ENCODE assay signal across 17 mouse cellular contexts in the genomic region with DNA sequence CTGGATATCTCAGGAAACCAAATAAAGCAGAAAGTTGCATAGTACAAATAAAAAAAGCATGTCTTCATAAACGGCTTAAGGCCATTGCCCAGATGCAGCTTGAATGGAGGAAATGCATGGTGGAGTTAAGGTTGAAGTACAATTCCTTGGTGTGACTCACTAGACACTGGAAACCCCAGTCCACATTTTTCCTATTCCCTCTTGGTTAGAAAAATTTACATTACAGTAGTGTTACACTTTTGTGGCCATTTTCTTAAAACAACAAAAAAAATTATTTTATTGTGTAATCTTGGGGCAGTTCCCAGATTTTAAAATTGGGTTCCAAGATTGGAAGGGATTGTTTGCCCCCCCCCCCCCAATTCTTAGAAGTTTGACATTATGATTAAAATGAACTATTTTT. TPM values are rescaled to one million over a fixed set of nuclear protein-coding genes. Genes with fewer than 3 reads are reported as not detected.
DNase-seq lines count a peak whose midpoint lies in the region; ATAC-seq and TF ChIP-seq lines count a peak whose summit lies in the region.
"Had no signal": no experiment of that assay in that cellular context is flagged by ENCODE, and none has a peak within 500 bp of the region (broad histone marks: within the 10 kb centered on the region; RNA-seq: fewer than 3 reads in every experiment).

No protein-coding gene starts in this region.

- peaks cover 29% of the 10 kb centered on the region for H3K27me3 ChIP-seq in heart, embryonic 12.5 days (replicated peaks)
- no peaks in the 10 kb centered on the region for H3K27me3 ChIP-seq in kidney, adult 2 months (replicated peaks; ENCODE audit: control insufficient read depth, insufficient read depth, low read length)
- no peaks in the 10 kb centered on the region for H3K27me3 ChIP-seq in neural tube, embryonic 13.5 days
- H3K27me3 ChIP-seq in neural tube, embryonic 15.5 days (replicated peaks): no peaks in the 10 kb centered on the region
- H3K27me3 ChIP-seq in stomach, postnatal 0 days (ENCODE audit: control insufficient read depth, insufficient read depth, low read length): no peaks in the 10 kb centered on the region
- H3K27me3 ChIP-seq: embryonic facial prominence, embryonic 15.5 days; forebrain, embryonic 13.5 days; limb, embryonic 12.5 days; midbrain, embryonic 13.5 days had no signal

- no peak overlapping the region for H3K9ac ChIP-seq in heart, embryonic 12.5 days
- no peak overlapping the region for H3K9ac ChIP-seq in neural tube, embryonic 13.5 days
- H3K9ac ChIP-seq in neural tube, embryonic 15.5 days (replicated peaks): no peak overlapping the region
- H3K9ac ChIP-seq in stomach, postnatal 0 days (ENCODE audit: low read length): no peak overlapping the region
- H3K9ac ChIP-seq: embryonic facial prominence, embryonic 15.5 days; forebrain, embryonic 13.5 days; limb, embryonic 12.5 days; liver, embryonic 14.5 days; midbrain, embryonic 13.5 days had no signal

- no peak overlapping the region for H3K4me3 ChIP-seq in heart, embryonic 12.5 days
- H3K4me3 ChIP-seq in kidney, adult 2 months (ENCODE audit: insufficient read depth, low read depth, low read length): no peak overlapping the region
- no peak overlapping the region for H3K4me3 ChIP-seq in neural tube, embryonic 13.5 days
- no peak overlapping the region for H3K4me3 ChIP-seq in neural tube, embryonic 15.5 days (replicated peaks)
- no peak overlapping the region for H3K4me3 ChIP-seq in stomach, postnatal 0 days (ENCODE audit: low read depth, low read length)
- H3K4me3 ChIP-seq: embryonic facial prominence, embryonic 15.5 days; forebrain, embryonic 13.5 days; limb, embryonic 12.5 days; midbrain, embryonic 13.5 days had no signal

- WGBS in heart, embryonic 12.5 days: 11% methylated on average over 1 of the region's 1 CpGs
- WGBS in kidney, adult 2 months: 33% methylated on average over 1 of the region's 1 CpGs
- WGBS in neural tube, embryonic 13.5 days: 63% methylated on average over 1 of the region's 1 CpGs
- 79% methylated on average over 1 of the region's 1 CpGs for WGBS in neural tube, embryonic 15.5 days
- WGBS in stomach, postnatal 0 days: 37% methylated on average over 1 of the region's 1 CpGs

- TF ChIP-seq EP300 in stomach, postnatal 0 days (optimal IDR thresholded peaks at IDR 0.05): no peak

- DNase-seq in heart, postnatal 10 days: no peak
- DNase-seq in kidney, adult 2 months: no peak
- no peak for DNase-seq in kidney, postnatal 4 days
- DNase-seq in stomach, postnatal 0 days (ENCODE audit: low spot score): no peak
- DNase-seq in adrenal gland, postnatal 25 days: no peak
- DNase-seq: adrenal gland, postnatal 14 days; B cell, adult 2 months had no signal

- H3K9me3 ChIP-seq in heart, embryonic 12.5 days (replicated peaks): no peaks in the 10 kb centered on the region
- H3K9me3 ChIP-seq in neural tube, embryonic 13.5 days: no peaks in the 10 kb centered on the region
- no peaks in the 10 kb centered on the region for H3K9me3 ChIP-seq in neural tube, embryonic 15.5 days (replicated peaks)
- H3K9me3 ChIP-seq in stomach, postnatal 0 days (ENCODE audit: control insufficient read depth, low read length): no peaks in the 10 kb centered on the region
- H3K9me3 ChIP-seq: embryonic facial prominence, embryonic 15.5 days; forebrain, embryonic 13.5 days; limb, embryonic 12.5 days; midbrain, embryonic 13.5 days had no signal

- H3K4me1 ChIP-seq in heart, embryonic 12.5 days (replicated peaks): peaks cover 19% of the 10 kb centered on the region
- peaks cover 13% of the 10 kb centered on the region; the same call in 1 of the 2 replicates for H3K4me1 ChIP-seq in kidney, adult 2 months (ENCODE audit: control insufficient read depth, insufficient read depth, low read length)
- H3K4me1 ChIP-seq in neural tube, embryonic 13.5 days (replicated peaks): peaks cover 15% of the 10 kb centered on the region
- H3K4me1 ChIP-seq in neural tube, embryonic 15.5 days: peaks cover 13% of the 10 kb centered on the region
- no peaks in the 10 kb centered on the region for H3K4me1 ChIP-seq in stomach, postnatal 0 days (replicated peaks; ENCODE audit: control insufficient read depth, insufficient read depth)

- ATAC-seq in heart, embryonic 12.5 days (ENCODE audit: insufficient number of reproducible peaks, low FRiP score): no peak
- no peak for ATAC-seq in neural tube, embryonic 13.5 days (ENCODE audit: low read depth)
- ATAC-seq in neural tube, embryonic 15.5 days (ENCODE audit: low FRiP score): no peak
- peak; percentile 64; the same call in 1 of the 2 replicates for ATAC-seq in stomach, postnatal 0 days (ENCODE audit: low FRiP score, low TSS enrichment)

- intact Hi-C loops in heart, postnatal 10 days (cut with DNase I): no loop called here

- no peak for TF ChIP-seq CTCF in kidney, adult 2 months (conservative IDR thresholded peaks at IDR 0.05; ENCODE audit: insufficient read depth, insufficient read length, low read depth, low read length)
- no peak for TF ChIP-seq CTCF in stomach, postnatal 0 days (IDR thresholded peaks at IDR 0.05; ENCODE audit: low read depth)

- peaks cover 21% of the 10 kb centered on the region for H3K36me3 ChIP-seq in heart, embryonic 12.5 days
- H3K36me3 ChIP-seq in kidney, adult 2 months (ENCODE audit: control insufficient read depth, insufficient read depth, low read length): peaks cover 2% of the 10 kb centered on the region; the same call in 1 of the 2 replicates
- H3K36me3 ChIP-seq in neural tube, embryonic 13.5 days: no peaks in the 10 kb centered on the region
- no peaks in the 10 kb centered on the region for H3K36me3 ChIP-seq in neural tube, embryonic 15.5 days
- 0 out of 2 replicates have a peak, but pooled peaks cover 5% of the 10 kb centered on the region for H3K36me3 ChIP-seq in stomach, postnatal 0 days (ENCODE audit: control insufficient read depth, insufficient read depth, low read length)

- no peak for TF ChIP-seq POLR2A in kidney, adult 2 months (IDR thresholded peaks at IDR 0.05; ENCODE audit: low read depth, low read length)

- H3K27ac ChIP-seq in heart, embryonic 12.5 days (ENCODE audit: poor library complexity, severe bottlenecking): peak overlapping the region; percentile 70; the same call in 1 of the 2 replicates
- H3K27ac ChIP-seq in kidney, adult 2 months (ENCODE audit: insufficient read depth, low read depth, low read length): peak overlapping the region; percentile 50; the same call in 1 of the 2 replicates
- 0 out of 2 replicates have a peak overlapping the region, but pooled peaks have one; percentile 74 for H3K27ac ChIP-seq in neural tube, embryonic 13.5 days (replicated peaks)
- H3K27ac ChIP-seq in neural tube, embryonic 15.5 days (replicated peaks): no peak overlapping the region
- no peak overlapping the region for H3K27ac ChIP-seq in stomach, postnatal 0 days (replicated peaks)
- H3K27ac ChIP-seq: embryonic facial prominence, embryonic 15.5 days; liver, embryonic 14.5 days; macrophage had no signal

- peak overlapping the region; percentile 63; the same call in 1 of the 2 replicates for H3K4me2 ChIP-seq in heart, embryonic 12.5 days
- H3K4me2 ChIP-seq in neural tube, embryonic 13.5 days: no peak overlapping the region
- H3K4me2 ChIP-seq in neural tube, embryonic 15.5 days: no peak overlapping the region
- H3K4me2 ChIP-seq in stomach, postnatal 0 days (replicated peaks; ENCODE audit: low read depth): no peak overlapping the region
- H3K4me2 ChIP-seq: embryonic facial prominence, embryonic 15.5 days; limb, embryonic 12.5 days had no signal

RNA-seq across cellular contexts. Expression of gene Itgav, which starts 35.9 kb away (rescaled TPM):
- polyA plus RNA-seq in heart, embryonic 12.5 days (2016; fragmentation: Nextera tagmentation; extraction: Ambion mirVana): 95.0 and 108 TPM in 2 replicates
- 10 to 100 TPM; 53.7 to 56.0 TPM for total RNA-seq in heart, postnatal 10 days (2021)
- polyA plus RNA-seq in kidney, adult 2 months (2012; rRNA removed): 75.4 and 75.9 TPM in 2 replicates
- polyA plus RNA-seq in neural tube, embryonic 13.5 days (2015; fragmentation: Nextera tagmentation; extraction: Ambion mirVana): 32.7 and 36.2 TPM in 2 replicates
- 29.1 and 29.8 TPM in 2 replicates for polyA plus RNA-seq in neural tube, embryonic 15.5 days (2015; fragmentation: Nextera tagmentation; extraction: Ambion mirVana)
- polyA plus RNA-seq in stomach, postnatal 0 days (2015; fragmentation: Nextera tagmentation; extraction: Ambion mirVana): 69.8 and 74.3 TPM in 2 replicates
- 107 and 124 TPM in 2 replicates for total RNA-seq in adrenal gland, postnatal 25 days (2021)

RNA-seq across cellular contexts. Expression of gene Fam171b, which starts 52.3 kb away (rescaled TPM):
- 2.9 and 3.3 TPM in 2 replicates for polyA plus RNA-seq in heart, embryonic 12.5 days (2016; fragmentation: Nextera tagmentation; extraction: Ambion mirVana)
- 1 to 10 TPM; 1.9 TPM for total RNA-seq in heart, postnatal 10 days (2021)
- polyA plus RNA-seq in kidney, adult 2 months (2012; rRNA removed): 0.11 and 0.17 TPM in 2 replicates
- polyA plus RNA-seq in neural tube, embryonic 13.5 days (2015; fragmentation: Nextera tagmentation; extraction: Ambion mirVana): 79.8 and 86.9 TPM in 2 replicates
- 69.8 and 79.0 TPM in 2 replicates for polyA plus RNA-seq in neural tube, embryonic 15.5 days (2015; fragmentation: Nextera tagmentation; extraction: Ambion mirVana)
- polyA plus RNA-seq in stomach, postnatal 0 days (2015; fragmentation: Nextera tagmentation; extraction: Ambion mirVana): 4.2 and 4.8 TPM in 2 replicates
- 3.9 and 5.7 TPM in 2 replicates for total RNA-seq in adrenal gland, postnatal 25 days (2021)
- total RNA-seq: granulocyte monocyte progenitor cell, adult 5-6 weeks had no signal
- polyA plus RNA-seq: macrophage had no signal

Comparison
In these comparisons a context has a peak if more than half of its experiments do, and no peak if none do; other contexts are left out.
1. H3K27ac ChIP-seq: peak in heart, embryonic 12.5 days (single experiment), kidney, adult 2 months (single experiment) and neural tube, embryonic 13.5 days (single experiment); none in neural tube, embryonic 15.5 days (single experiment) and stomach, postnatal 0 days (single experiment).
2. RNA of gene Fam171b, which starts 52.3 kb away (polyA plus RNA-seq): 79.8 to 86.9 TPM in neural tube, embryonic 13.5 days and 69.8 to 79.0 TPM in neural tube, embryonic 15.5 days; 4.2 to 4.8 TPM in stomach, postnatal 0 days, 2.9 to 3.3 TPM in heart, embryonic 12.5 days and 0.11 to 0.17 TPM in kidney, adult 2 months; every median in the first group is over 10 times any median in the second.